Mouse (Mus musculus) adipocyte (in vitro differentiated cells): ENCODE results near the gene Slc22a8.

Source experiments
- DNase-seq: peaks from one replicate; pipeline ENCODE4 v3.0.0-alpha.2; 2016; ENCODE audit warnings: low spot score

The Slc22a8 gene

GRCm38 (mm10) chr19:8590954-8591353 is at the start of gene Slc22a8:
TSS of gene Slc22a8 (plus strand) at chr19:8591254.
- DNase-seq: no peak

DNA sequence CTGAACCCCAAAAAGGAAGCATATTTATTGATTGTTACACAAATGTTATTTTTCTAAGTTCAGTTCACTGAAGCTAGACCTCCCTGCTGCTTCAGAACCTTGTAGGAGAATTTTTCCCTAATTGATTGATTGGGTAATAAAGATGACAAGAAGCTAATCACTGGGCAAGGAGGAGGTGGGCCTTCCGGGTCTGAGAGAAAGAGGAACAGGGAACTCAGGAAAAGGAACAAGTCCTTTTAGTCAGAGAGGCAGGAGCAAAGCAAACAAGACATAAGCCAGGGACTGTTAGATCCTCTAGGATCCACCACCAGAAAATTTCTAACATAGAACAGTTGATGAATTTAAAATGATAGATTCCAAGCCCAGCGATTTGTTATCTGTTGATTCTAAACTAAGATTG is 32.2 kb upstream of the Slc22a8 start:
- no peak for DNase-seq

DNA sequence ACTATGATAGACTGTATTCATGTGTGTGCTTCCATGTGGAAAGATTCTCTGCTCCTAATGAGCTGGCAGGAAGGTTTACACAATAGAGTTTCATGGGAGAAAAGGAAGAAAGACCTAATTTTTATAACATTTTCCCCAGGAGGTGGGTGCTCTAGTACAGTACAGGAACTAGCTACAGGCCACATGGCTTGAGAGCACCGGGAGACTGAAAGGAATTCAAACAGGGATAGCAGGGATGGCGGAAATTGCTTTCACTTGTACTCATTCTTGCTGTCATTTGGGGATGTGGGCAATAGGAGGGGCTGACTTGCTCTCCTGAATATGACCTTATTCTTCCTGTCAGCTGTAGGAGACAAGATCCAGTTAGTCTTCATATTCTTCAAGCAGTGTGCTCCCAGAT is 27.0 kb upstream of the Slc22a8 start:
- DNase-seq: no peak

DNA sequence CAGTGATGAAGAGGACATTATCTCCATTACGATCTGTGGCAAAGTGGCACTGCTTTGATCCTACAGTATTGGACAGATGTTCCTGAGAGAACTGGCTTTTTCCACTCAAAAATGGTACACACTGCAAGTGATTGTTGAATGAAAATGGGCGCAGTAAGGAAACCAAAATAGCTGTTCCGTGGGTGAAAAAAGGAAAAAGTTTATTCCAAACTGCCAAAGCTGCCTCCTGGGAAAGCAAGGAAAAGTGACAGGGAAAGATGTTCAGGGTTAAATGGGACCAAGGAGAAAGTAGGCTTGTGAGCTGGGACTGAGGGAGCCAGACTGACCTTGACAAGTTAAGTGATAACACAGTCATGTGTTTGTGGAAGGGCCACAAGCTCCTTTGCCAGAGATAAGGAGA is 26.6 kb upstream of the Slc22a8 start:
- DNase-seq: no peak

- DNase-seq: no peak
Measured at GRCm38 (mm10) chr19:8565262-8565661, 25.8 kb upstream of the Slc22a8 start.

- no peak for DNase-seq
Measured at GRCm38 (mm10) chr19:8565985-8566384, 25.1 kb upstream of the Slc22a8 start.

GRCm38 (mm10) chr19:8567104-8567880 is 23.8 kb upstream of the Slc22a8 start:
- DNase-seq: peak; percentile 45

DNA sequence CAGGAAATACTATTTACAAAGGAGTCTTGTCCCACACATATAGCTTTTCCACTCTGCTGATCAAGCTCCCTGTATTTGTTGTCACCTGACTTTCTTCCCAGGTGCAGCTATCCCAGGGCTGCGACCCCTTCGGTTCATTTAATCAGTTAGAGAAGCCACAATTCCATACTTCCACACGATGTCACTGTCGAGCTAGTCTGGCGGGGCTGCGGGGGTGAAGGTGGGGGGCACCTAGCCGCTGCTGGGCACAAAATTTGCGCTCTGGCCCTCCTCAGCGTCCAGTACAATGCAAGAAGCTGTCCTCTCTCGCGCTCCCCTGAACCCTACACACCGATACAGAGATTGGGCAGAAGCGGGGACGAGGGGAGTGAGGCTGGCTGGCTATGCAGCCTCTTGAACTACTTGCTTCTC is 21.6 kb upstream of the Slc22a8 start:
- no peak for DNase-seq

DNA sequence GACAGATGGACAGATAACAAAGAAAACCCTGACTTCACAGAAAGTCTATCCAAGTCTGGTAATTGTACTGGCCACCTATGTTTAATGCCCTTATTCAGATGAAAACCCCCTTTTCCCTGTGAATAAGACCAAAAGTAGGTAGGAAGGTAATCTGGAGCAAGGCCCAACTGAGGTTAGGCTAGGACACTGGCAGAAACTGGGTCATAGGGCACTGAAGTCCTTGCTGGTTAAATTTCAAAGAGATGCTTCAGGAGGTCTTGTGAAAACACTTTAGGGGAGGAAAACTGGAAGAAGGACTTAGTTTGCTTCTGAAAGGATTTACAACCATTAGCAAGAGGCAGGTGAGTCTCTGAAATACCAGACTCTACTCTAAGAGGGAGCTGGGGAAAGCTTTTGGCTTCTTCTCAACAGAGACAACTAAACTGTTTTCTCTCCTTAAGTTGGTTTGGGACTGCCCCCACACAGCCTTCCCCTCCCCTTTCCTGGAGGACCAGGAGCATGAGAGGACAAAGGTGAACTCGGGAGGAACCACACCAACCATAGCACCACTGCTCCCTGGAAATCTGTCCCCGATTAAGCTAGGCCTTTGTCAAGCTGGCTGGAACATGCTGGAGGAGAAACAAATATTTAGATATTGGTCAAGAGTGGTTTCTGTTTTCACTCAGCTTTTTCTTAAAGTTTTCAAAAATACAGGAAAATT is 20.6 kb upstream of the Slc22a8 start:
- DNase-seq: no peak

GRCm38 (mm10) chr19:8571746-8572145 is 19.3 kb upstream of the Slc22a8 start:
- DNase-seq: no peak

DNA sequence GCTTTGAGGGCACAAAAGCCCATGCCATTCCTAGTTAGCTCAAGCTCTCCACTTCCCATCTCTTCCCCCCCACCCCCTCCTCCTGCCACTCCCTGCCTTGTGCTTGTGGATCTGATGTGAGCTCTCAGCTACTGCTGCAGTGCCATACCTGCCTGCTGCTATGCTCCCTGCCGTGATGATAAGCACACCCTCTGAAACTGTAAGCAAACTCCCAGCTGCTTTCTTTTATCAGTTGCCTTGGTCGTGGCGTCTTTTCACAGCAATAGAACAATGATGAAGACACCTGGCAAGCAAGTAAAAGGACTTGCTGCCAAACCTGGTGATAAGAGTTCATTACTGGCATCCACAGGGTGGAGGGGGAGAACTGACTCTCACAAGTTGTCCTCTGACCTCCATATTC is 18.6 kb upstream of the Slc22a8 start:
- DNase-seq: no peak

- no peak for DNase-seq
Measured at GRCm38 (mm10) chr19:8577432-8577831, 13.6 kb upstream of the Slc22a8 start.

DNA sequence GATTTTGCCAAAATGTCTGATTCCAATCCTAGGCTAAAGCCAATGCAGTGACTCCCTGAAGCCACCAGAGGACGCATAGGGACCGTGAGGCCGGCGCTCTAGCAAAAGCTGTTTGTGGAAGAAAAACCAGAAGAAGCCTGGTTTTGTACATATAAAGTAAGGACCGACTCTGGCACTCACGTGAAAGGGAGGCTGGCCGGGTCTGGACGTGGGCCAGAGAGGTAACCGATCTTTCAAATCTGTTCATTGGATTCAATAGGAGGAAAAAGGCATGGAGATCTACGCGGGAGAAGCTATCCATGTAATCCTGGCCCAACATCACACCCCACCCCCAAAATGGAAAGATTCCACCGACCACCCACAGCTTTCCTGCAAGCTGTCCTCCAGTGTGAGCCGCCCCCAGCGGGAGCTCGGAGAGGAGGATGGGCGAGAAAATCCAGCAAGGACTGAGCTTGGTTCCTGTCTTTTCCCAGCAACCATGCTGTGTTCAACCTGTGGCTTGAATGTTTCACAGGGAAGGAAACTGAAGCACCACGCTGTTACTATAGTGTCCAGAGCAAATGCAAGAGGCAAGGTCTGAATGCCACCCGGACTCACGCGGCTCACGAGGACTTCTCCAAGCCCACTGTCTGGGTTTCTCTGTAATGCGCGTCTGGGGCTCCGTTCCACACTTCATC is 12.6 kb upstream of the Slc22a8 start:
- DNase-seq: peak; percentile 79

- DNase-seq: no peak
Measured at GRCm38 (mm10) chr19:8578970-8579342, 12.1 kb upstream of the Slc22a8 start.

DNA sequence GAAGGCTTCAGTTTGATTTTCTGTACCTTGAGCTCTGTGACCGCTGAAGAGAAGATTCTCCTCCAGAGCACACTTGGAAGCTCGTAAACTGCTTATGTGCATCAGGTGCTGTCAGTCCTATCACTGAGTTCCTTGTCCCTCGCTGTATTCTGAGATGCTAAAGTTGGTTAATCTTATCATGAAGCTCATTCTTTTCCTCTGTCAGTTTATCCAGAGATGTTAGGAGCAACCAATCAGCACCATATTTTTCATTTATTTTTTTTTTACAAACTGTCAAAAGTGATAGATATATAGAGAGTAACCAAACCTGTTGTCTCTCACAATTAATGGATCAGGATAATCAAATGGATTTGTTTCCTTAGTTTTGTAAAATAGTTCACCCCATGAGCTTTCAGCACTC is 5.8 kb upstream of the Slc22a8 start:
- DNase-seq: no peak

DNA sequence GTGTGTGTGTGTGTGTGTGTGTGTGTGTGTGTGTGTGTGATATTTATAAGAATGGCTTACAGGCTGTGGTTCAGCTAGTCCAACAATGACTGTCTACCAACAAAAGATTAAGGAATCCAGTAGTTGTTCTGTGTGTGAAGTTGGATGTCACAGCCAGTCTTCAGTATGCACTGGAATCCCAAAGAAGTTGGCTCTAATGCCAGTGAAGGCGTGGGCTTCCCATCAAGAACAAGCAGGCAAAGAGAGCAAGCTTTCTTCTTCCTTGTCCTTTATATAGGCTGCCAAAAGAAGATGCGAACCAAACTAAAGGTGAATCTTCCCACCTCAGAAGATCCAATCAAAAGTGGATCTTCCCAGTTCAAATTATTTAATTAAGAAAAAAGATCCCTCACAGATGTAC is 5.2 kb upstream of the Slc22a8 start:
- DNase-seq: no peak

DNA sequence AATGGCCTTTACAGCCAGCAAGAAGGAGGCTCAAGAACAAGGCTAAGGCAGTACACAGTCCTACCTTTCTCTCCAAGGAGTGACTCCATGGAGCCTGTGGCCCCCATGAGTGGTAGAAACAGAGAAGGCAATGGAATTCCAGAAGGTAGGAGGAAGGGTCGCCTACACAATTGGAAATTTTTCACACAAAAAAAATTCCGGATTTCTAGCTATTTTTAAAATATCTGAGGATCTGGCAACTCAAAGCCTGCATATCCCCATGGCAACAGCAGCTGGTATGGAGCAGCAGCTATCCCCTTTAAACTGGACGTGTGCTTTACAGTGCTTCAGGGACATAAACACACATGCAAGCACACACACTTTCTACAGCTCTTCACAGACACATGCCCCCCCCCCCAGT is 4.7 kb upstream of the Slc22a8 start:
- DNase-seq: no peak

DNA sequence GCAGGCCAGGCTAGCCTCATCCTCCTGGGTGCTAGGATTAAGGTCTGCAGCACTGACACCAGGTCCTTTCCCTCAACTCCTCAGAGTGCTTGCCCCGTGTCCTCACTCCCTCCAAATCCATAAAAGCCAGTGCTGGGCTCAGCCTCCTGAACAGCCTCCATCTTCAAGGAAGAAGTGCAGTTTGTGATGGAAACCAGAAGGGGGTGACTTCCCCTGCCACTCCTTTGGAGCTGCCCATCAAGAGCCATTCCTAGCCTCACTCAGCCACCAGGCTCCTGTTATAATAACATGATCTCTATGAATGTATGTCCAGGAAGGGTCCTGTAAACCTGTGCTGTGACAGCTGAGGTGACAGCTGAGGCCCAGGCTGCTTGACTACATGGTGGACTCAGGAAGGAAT is 3.7 kb upstream of the Slc22a8 start:
- no peak for DNase-seq

- no peak for DNase-seq
Measured at GRCm38 (mm10) chr19:8592155-8592554, 1.1 kb downstream of the Slc22a8 start.

DNA sequence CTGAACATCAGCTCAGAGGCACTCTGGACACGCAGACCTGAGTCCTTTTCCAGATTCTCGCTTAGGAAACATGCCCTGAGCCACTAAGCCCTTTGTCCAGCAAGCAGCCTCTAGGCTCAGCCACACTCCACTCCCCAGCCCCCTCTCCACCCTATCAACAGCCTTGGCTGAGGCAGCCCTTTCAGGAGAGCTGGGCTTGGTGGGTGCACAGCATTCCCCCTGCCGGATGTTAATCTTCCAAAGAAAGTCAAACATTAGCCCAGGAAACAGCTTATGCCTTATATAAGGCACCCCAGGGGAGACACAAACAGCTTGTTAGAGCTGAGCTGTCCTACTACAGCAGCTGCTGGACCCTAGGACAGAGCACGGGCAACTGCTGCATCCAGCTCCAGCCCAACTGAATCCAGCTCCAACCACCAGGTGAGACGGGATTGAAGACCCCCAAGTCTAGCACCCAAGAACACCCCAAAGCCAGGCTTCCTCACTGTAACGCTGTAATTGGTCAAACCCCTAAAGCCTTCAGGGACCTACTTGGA is 1.9 kb downstream of the Slc22a8 start:
- DNase-seq: no peak

DNA sequence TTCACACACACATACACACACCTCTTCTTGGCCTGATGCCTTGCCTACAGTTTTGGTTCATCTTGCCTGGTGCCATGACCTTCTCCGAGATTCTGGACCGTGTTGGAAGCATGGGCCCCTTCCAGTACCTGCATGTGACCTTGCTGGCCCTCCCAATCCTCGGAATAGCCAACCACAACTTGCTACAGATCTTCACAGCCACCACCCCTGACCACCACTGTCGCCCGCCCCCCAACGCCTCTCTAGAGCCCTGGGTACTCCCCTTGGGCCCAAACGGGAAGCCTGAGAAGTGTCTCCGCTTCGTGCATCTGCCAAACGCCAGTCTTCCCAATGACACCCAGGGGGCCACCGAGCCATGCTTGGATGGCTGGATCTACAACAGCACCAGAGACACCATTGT is 2.8 kb downstream of the Slc22a8 start:
- DNase-seq: no peak

GRCm38 (mm10) chr19:8594518-8594917 is 3.5 kb downstream of the Slc22a8 start:
- DNase-seq: no peak

DNA sequence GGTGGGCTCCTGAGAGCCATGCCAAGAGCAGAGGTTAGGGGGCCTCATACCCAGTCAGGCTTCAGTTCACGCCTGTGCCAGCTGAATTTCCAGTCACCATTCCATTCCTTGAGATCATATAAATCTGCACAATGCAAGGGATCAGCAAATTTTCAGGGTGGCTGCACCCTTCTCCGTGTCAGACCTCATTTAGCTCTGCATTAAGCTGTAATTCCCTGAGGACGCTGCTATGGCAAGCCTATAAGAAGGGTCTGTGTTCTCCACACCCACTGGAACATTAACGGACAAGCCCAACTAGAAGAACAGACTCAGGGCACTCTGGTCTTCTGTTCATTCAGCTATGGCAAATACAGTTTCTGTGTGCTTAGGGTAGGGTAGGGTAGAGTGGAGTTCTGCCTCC is 6.2 kb downstream of the Slc22a8 start:
- DNase-seq: no peak
